Mouse (Mus musculus): Measurements from ENCODE around the gene Pknox1.

DNA sequence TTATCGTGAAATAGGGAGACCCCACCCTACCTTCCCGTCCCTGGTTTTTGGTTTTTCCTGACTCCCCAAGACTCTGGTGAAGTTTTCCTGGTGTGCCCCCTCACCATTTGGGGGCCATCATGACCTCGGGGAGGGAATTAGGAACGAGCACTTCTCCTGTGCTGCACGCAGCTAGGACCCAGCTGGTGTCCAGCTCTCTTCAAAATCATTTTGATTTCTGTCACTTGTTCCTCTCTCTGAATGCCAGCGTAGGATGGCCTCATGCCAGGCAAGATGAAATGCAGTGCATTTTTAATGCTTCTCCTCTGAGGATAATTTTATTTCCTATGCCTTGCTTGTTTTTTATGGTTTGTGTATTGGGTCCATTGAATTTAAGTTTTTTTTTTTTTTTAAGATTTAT lies 42.6 kb upstream of the Pknox1 start:
- TF ChIP-seq CTCF (IDR thresholded peaks at IDR 0.05) (no peak), EP300 (IDR thresholded peaks at IDR 0.05) (no peak)

Measured in lung, postnatal 0 days (tissue).